Mouse (Mus musculus) intestine, embryonic 14.5 days (tissue): ENCODE measurements at regions not wholly inside any gene's neighbourhood (a gene's known extent, or its start where the extent isn't known, plus 50 kb on each side); places are given as distances from the start of the nearest gene placed in this dataset.

Experiments used
- ATAC-seq: fragments of 200-750 bp; cut with Nextera tagmentation; replicated peaks from 2 replicates; pipeline ENCODE4 v1.8.0; 2017; ENCODE audit warnings: low read depth, moderate number of reproducible peaks, moderate TSS enrichment, moderate library complexity; ENCODE audit not compliant: low FRiP score, low TSS enrichment
- DNase-seq: peaks from one replicate; pipeline ENCODE4 v3.0.0-alpha.2; 2018; ENCODE audit warnings: low spot score
- H3K27ac ChIP-seq: fragments of 300-500 bp; sonication (generic); 2 replicates; pipeline ENCODE4 v1.5.1; 2014; ENCODE audit warnings: low read depth, mild to moderate bottlenecking, control low read depth
- H3K27me3 ChIP-seq: fragments of 300-500 bp; sonication (generic); replicated peaks from 2 replicates; pipeline ENCODE4 v1.6.1; 2014; ENCODE audit warnings: low read length, control low read depth; ENCODE audit not compliant: control insufficient read depth, insufficient read depth
- H3K36me3 ChIP-seq: fragments of 300-500 bp; sonication (generic); 2 replicates; pipeline ENCODE4 v1.6.1; 2014; ENCODE audit warnings: low read length, control low read depth; ENCODE audit not compliant: control insufficient read depth, insufficient read depth
- H3K4me1 ChIP-seq: fragments of 300-500 bp; sonication (generic); replicated peaks from 2 replicates; pipeline ENCODE4 v1.6.1; 2014; ENCODE audit warnings: low read length, control low read depth, mixed read lengths; ENCODE audit not compliant: control insufficient read depth, insufficient read depth
- H3K4me2 ChIP-seq: fragments of 300-500 bp; sonication (generic); 2 replicates; pipeline ENCODE4 v1.6.1; 2014; ENCODE audit warnings: low read length
- H3K4me3 ChIP-seq: fragments of 300-500 bp; sonication (generic); 2 replicates; pipeline ENCODE4 v1.5.1; 2014; ENCODE audit warnings: low read depth, low read length, control low read depth, mixed read lengths
- H3K9ac ChIP-seq: fragments of 300-500 bp; sonication (generic); 2 replicates; pipeline ENCODE4 v1.6.1; 2014; ENCODE audit warnings: mild to moderate bottlenecking, low read length
- H3K9me3 ChIP-seq: fragments of 300-500 bp; sonication (generic); 2 replicates; pipeline ENCODE4 v1.6.1; 2016; ENCODE audit warnings: low read length, control low read depth; ENCODE audit not compliant: control insufficient read depth
- WGBS: fragments of 180-500 bp; shearing (Covaris S2); extraction: QIAGEN DNeasy Blood & Tissue Kit; methylation state at CpG from one replicate; pipeline ENCODE4 v1.1.7; 2014; 5-methylcytosine and 5-hydroxymethylcytosine counted together

GRCm38 (mm10) chr4:12353337-12353856 lies 181.6 kb upstream of the Fam92a start:
- Histone ChIP-seq H3K9me3 (no peaks in the 10 kb centered on the region), H3K4me1 (no peaks in the 10 kb centered on the region), H3K4me3 (no peak overlapping the region), H3K9ac (no peak overlapping the region), H3K4me2 (no peak overlapping the region), H3K27me3 (no peaks in the 10 kb centered on the region), H3K27ac (no peak overlapping the region), H3K36me3 (no peaks in the 10 kb centered on the region)
- WGBS, result 81% methylated on average over 3 of the region's 3 CpGs
- DNase-seq (no peak), ATAC-seq (no peak)

GRCm38 (mm10) chr4:12339236-12339635 lies 167.4 kb upstream of the Fam92a start:
- H3K9me3 ChIP-seq, result no peaks in the 10 kb centered on the region
- WGBS, result 77% methylated on average over 1 of the region's 1 CpGs
- ATAC-seq, result no peak

GRCm38 (mm10) chr4:12334832-12335587 lies 163.2 kb upstream of the Fam92a start:
- Histone ChIP-seq H3K4me1 (no peaks in the 10 kb centered on the region), H3K27ac (no peak overlapping the region), H3K9ac (no peak overlapping the region), H3K4me2 (no peak overlapping the region), H3K27me3 (no peaks in the 10 kb centered on the region), H3K9me3 (no peaks in the 10 kb centered on the region), H3K4me3 (no peak overlapping the region), H3K36me3 (no peaks in the 10 kb centered on the region)
- WGBS, result 85% methylated on average over 7 of the region's 7 CpGs
- ATAC-seq (no peak), DNase-seq (no peak)

More at GRCm38 (mm10) chr4:12339236-12339635, 167.4 kb upstream of the Fam92a start:
- no peak overlapping the region for H3K4me2 ChIP-seq
- no peak for DNase-seq
- no peak overlapping the region for H3K4me3 ChIP-seq
- no peaks in the 10 kb centered on the region for H3K27me3 ChIP-seq
- no peaks in the 10 kb centered on the region for H3K36me3 ChIP-seq
- no peak overlapping the region for H3K27ac ChIP-seq
- H3K4me1 ChIP-seq, result no peaks in the 10 kb centered on the region
- no peak overlapping the region for H3K9ac ChIP-seq

- Histone ChIP-seq H3K4me1 (no peaks in the 10 kb centered on the region), H3K4me3 (no peak overlapping the region), H3K9ac (no peak overlapping the region), H3K27ac (no peak overlapping the region), H3K27me3 (no peaks in the 10 kb centered on the region), H3K4me2 (no peak overlapping the region), H3K36me3 (no peaks in the 10 kb centered on the region), H3K9me3 (no peaks in the 10 kb centered on the region)
- WGBS, result 50% methylated on average over 9 of the region's 9 CpGs
- DNase-seq, result no peak
- no peak for ATAC-seq
Observed at GRCm38 (mm10) chr4:12334429-12334828, 162.6 kb upstream of the Fam92a start.

GRCm38 (mm10) chr4:12316024-12316423 lies 144.2 kb upstream of the Fam92a start:
- Histone ChIP-seq H3K27me3 (no peaks in the 10 kb centered on the region), H3K9ac (no peak overlapping the region), H3K9me3 (no peaks in the 10 kb centered on the region), H3K27ac (no peak overlapping the region), H3K4me3 (no peak overlapping the region), H3K4me1 (no peaks in the 10 kb centered on the region), H3K36me3 (no peaks in the 10 kb centered on the region), H3K4me2 (no peak overlapping the region)
- WGBS, result 78% methylated on average over 1 of the region's 1 CpGs
- DNase-seq, result no peak
- no peak for ATAC-seq

GRCm38 (mm10) chr4:12308332-12308731 lies 136.5 kb upstream of the Fam92a start:
- H3K36me3 ChIP-seq, result no peaks in the 10 kb centered on the region
- WGBS, result 73% methylated on average over 5 of the region's 5 CpGs

GRCm38 (mm10) chr4:12306618-12307565 lies 135.1 kb upstream of the Fam92a start:
- H3K9me3 ChIP-seq, result no peaks in the 10 kb centered on the region
- H3K27me3 ChIP-seq, result no peaks in the 10 kb centered on the region
- no peak overlapping the region for H3K4me2 ChIP-seq
- 61% methylated on average over 9 of the region's 9 CpGs for WGBS
- DNase-seq (no peak), ATAC-seq (no peak)
- H3K27ac ChIP-seq, result no peak overlapping the region
- H3K4me1 ChIP-seq, result no peaks in the 10 kb centered on the region
- H3K9ac ChIP-seq, result no peak overlapping the region
- no peaks in the 10 kb centered on the region for H3K36me3 ChIP-seq
- no peak overlapping the region for H3K4me3 ChIP-seq

More at GRCm38 (mm10) chr4:12308332-12308731, 136.5 kb upstream of the Fam92a start:
- ATAC-seq, result no peak
- DNase-seq, result no peak
- H3K27ac ChIP-seq, result no peak overlapping the region
- H3K4me1 ChIP-seq, result no peaks in the 10 kb centered on the region
- H3K4me3 ChIP-seq, result no peak overlapping the region
- no peaks in the 10 kb centered on the region for H3K9me3 ChIP-seq
- H3K9ac ChIP-seq, result no peak overlapping the region
- H3K27me3 ChIP-seq, result no peaks in the 10 kb centered on the region
- H3K4me2 ChIP-seq, result no peak overlapping the region

- WGBS, result 49% methylated on average over 4 of the region's 4 CpGs
- Histone ChIP-seq H3K9me3 (no peaks in the 10 kb centered on the region), H3K36me3 (no peaks in the 10 kb centered on the region), H3K9ac (no peak overlapping the region), H3K27me3 (no peaks in the 10 kb centered on the region), H3K4me3 (no peak overlapping the region), H3K27ac (no peak overlapping the region), H3K4me1 (no peaks in the 10 kb centered on the region), H3K4me2 (no peak overlapping the region)
- no peak for DNase-seq
- ATAC-seq, result no peak
Observed at GRCm38 (mm10) chr4:12287079-12287686, 115.4 kb upstream of the Fam92a start.
